ENCODE assay signal across 16 mouse cellular contexts in genomic region chr4:152465116-152465515, GRCm38 (mm10). TPM values are rescaled to one million over a fixed set of nuclear protein-coding genes. Genes with fewer than 3 reads are reported as not detected.
DNase-seq lines count a peak whose midpoint lies in the region; ATAC-seq and TF ChIP-seq lines count a peak whose summit lies in the region.
"Had no signal": no experiment of that assay in that cellular context is flagged by ENCODE, and none has a peak within 500 bp of the region (broad histone marks: within the 10 kb centered on the region; RNA-seq: fewer than 3 reads in every experiment).

No protein-coding gene starts in this region.

- 36% methylated on average over 8 of the region's 8 CpGs for WGBS in hindbrain, embryonic 10.5 days
- 6% methylated on average over 8 of the region's 8 CpGs for WGBS in midbrain, embryonic 13.5 days

- intact Hi-C loops in left cerebral cortex, postnatal 4 days (cut with DNase I): no loop called here
- intact Hi-C loops in left cerebral cortex, adult 2 months (cut with DNase I): no loop called here
- intact Hi-C loops in left cerebral cortex, postnatal 25 days (cut with DNase I): no loop called here

- H3K4me3 ChIP-seq in left cerebral cortex, adult 2 months: no peak overlapping the region
- no peak overlapping the region for H3K4me3 ChIP-seq in hindbrain, embryonic 10.5 days
- H3K4me3 ChIP-seq in midbrain, embryonic 13.5 days (replicated peaks): no peak overlapping the region
- H3K4me3 ChIP-seq: heart, embryonic 15.5 days; limb, embryonic 12.5 days had no signal

- TF ChIP-seq CTCF in left cerebral cortex, adult 2 months (IDR thresholded peaks at IDR 0.05): no peak

- no peak overlapping the region; the same call in 1 of the 2 replicates for H3K27ac ChIP-seq in left cerebral cortex, adult 2 months
- H3K27ac ChIP-seq in hindbrain, embryonic 10.5 days: peak overlapping the region; percentile 69; the same call in 1 of the 2 replicates
- H3K27ac ChIP-seq in midbrain, embryonic 13.5 days: peak overlapping the region; percentile 86
- H3K27ac ChIP-seq: heart, embryonic 15.5 days; limb, embryonic 12.5 days had no signal

- H3K36me3 ChIP-seq in hindbrain, embryonic 10.5 days: no peaks in the 10 kb centered on the region
- H3K36me3 ChIP-seq in midbrain, embryonic 13.5 days: 0 out of 2 replicates have a peak, but pooled peaks cover 4% of the 10 kb centered on the region
- H3K36me3 ChIP-seq: heart, embryonic 15.5 days; limb, embryonic 12.5 days had no signal

- 0 out of 2 replicates have a peak overlapping the region, but pooled peaks have one; percentile 28 for H3K9ac ChIP-seq in midbrain, embryonic 13.5 days (replicated peaks)
- H3K9ac ChIP-seq: heart, embryonic 15.5 days; limb, embryonic 12.5 days had no signal

- H3K4me1 ChIP-seq in hindbrain, embryonic 10.5 days (replicated peaks): peaks cover 8% of the 10 kb centered on the region
- H3K4me1 ChIP-seq in midbrain, embryonic 13.5 days (replicated peaks): peaks cover 34% of the 10 kb centered on the region

- DNase-seq in left cerebral cortex, postnatal 4 days: peak; percentile 17
- DNase-seq in left cerebral cortex, adult 2 months (ENCODE audit: extremely low spot score in 1 of 2, low spot score in 2 of 2): no peak
- no peak for DNase-seq in hindbrain, embryonic 10.5 days (ENCODE audit: low spot score)
- DNase-seq in spleen, postnatal 14 days (ENCODE audit: low spot score in 2 of 2): no peak
- DNase-seq in liver: no peak
- no peak for DNase-seq in left cerebral cortex, postnatal 25 days (ENCODE audit: low spot score in 2 of 2)
- DNase-seq in heart, adult 9 months (ENCODE audit: low spot score in 2 of 2): no peak
- DNase-seq: cerebellum, adult 9-10 months; kidney, adult 11 months; lung, adult 18-20 months; spleen, adult 18-20 months had no signal

- no peaks in the 10 kb centered on the region for H3K9me3 ChIP-seq in hindbrain, embryonic 10.5 days
- no peaks in the 10 kb centered on the region for H3K9me3 ChIP-seq in midbrain, embryonic 13.5 days
- H3K9me3 ChIP-seq: heart, embryonic 15.5 days; limb, embryonic 12.5 days had no signal

- peak; percentile 87 for ATAC-seq in midbrain, embryonic 13.5 days
- ATAC-seq: activated CD4-positive, CD25-positive, alpha-beta regulatory T cell, adult 4 months had no signal

- no peaks in the 10 kb centered on the region for H3K27me3 ChIP-seq in hindbrain, embryonic 10.5 days (ENCODE audit: insufficient read depth, poor library complexity, severe bottlenecking)
- no peaks in the 10 kb centered on the region for H3K27me3 ChIP-seq in midbrain, embryonic 13.5 days
- H3K27me3 ChIP-seq: heart, embryonic 15.5 days; limb, embryonic 12.5 days had no signal

- H3K4me2 ChIP-seq in midbrain, embryonic 13.5 days (replicated peaks): peak overlapping the region; percentile 26; the same call in 1 of the 2 replicates
- H3K4me2 ChIP-seq: heart, embryonic 15.5 days; limb, embryonic 12.5 days had no signal

RNA-seq across cellular contexts. Expression of gene Nphp4, which starts 11.4 kb away (rescaled TPM):
- 10 to 100 TPM; 10.5 to 12.1 TPM for total RNA-seq in left cerebral cortex, postnatal 4 days (2021)
- 10 to 100 TPM; 22.8 to 24.9 TPM for total RNA-seq in left cerebral cortex, adult 2 months (2021)
- polyA plus RNA-seq in hindbrain, embryonic 10.5 days (2016; fragmentation: Nextera tagmentation; extraction: Ambion mirVana): 7.3 and 9.9 TPM in 2 replicates
- 6.2 and 6.5 TPM in 2 replicates for polyA plus RNA-seq in midbrain, embryonic 13.5 days (2015; fragmentation: Nextera tagmentation; extraction: Ambion mirVana)
- total RNA-seq in left cerebral cortex, postnatal 25 days (2021): 10 to 100 TPM; 18.3 to 21.4 TPM
- total RNA-seq: MEL had no signal

RNA-seq across cellular contexts. Expression of gene Kcnab2, which starts 12.6 kb away (rescaled TPM):
- total RNA-seq in left cerebral cortex, postnatal 4 days (2021): 10 to 100 TPM; 35.0 to 43.6 TPM
- 100 to 1,000 TPM; 375 to 385 TPM for total RNA-seq in left cerebral cortex, adult 2 months (2021)
- 11.6 and 16.0 TPM in 2 replicates for polyA plus RNA-seq in hindbrain, embryonic 10.5 days (2016; fragmentation: Nextera tagmentation; extraction: Ambion mirVana)
- polyA plus RNA-seq in midbrain, embryonic 13.5 days (2015; fragmentation: Nextera tagmentation; extraction: Ambion mirVana): 21.7 and 21.9 TPM in 2 replicates
- 100 to 1,000 TPM; 319 to 332 TPM for total RNA-seq in left cerebral cortex, postnatal 25 days (2021)

Comparison
In these comparisons a context has a peak if more than half of its experiments do, and no peak if none do; other contexts are left out.
1. RNA of gene Kcnab2, which starts 12.6 kb away (total RNA-seq): 375 to 385 TPM in left cerebral cortex, adult 2 months and 319 to 332 TPM in left cerebral cortex, postnatal 25 days; 35.0 to 43.6 TPM in left cerebral cortex, postnatal 4 days; every median in the first group is over 4 times any median in the second.